11 mouse cellular contexts compared by ENCODE assay signal in the genomic region with DNA sequence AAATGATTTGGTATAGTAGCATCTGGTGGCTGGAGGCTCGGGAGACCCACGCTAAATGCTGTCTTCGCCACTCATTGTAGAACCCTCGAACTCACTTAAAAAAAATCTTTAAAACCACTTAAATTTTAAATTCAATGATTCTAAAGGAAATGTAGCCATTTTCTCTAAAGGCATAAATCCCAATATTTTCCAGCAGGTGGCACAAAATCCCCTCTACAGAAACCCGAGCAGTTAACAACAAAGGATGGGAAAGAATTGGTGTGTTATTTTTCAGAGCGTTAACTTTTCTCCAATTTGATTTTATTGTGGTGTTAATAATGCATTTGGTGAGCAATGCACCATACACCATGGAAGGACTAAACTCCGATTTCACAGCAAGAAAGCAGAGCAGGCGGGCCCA.
A peak's percentile ranks its signal among the peaks of the same experiment; 100 is the strongest.
DNase-seq lines count a peak whose midpoint lies in the region; ATAC-seq and TF ChIP-seq lines count a peak whose summit lies in the region.
"Had no signal": no experiment of that assay in that cellular context is flagged by ENCODE, and none has a peak within 500 bp of the region (broad histone marks: within the 10 kb centered on the region; RNA-seq: fewer than 3 reads in every experiment).

No protein-coding gene starts in this region.

- no peaks in the 10 kb centered on the region for H3K27me3 ChIP-seq in kidney, postnatal 0 days (ENCODE audit: insufficient read depth, low read length)
- no peaks in the 10 kb centered on the region for H3K27me3 ChIP-seq in Patski
- H3K27me3 ChIP-seq in neural tube, embryonic 13.5 days, result no peaks in the 10 kb centered on the region
- H3K27me3 ChIP-seq: lung, embryonic 15.5 days had no signal

- H3K4me1 ChIP-seq in kidney, postnatal 0 days (replicated peaks; ENCODE audit: insufficient read depth, low read length), result no peaks in the 10 kb centered on the region
- peaks cover 68% of the 10 kb centered on the region for H3K4me1 ChIP-seq in neural tube, embryonic 13.5 days (replicated peaks)
- H3K4me1 ChIP-seq: lung, embryonic 15.5 days had no signal

- CTCF ChIA-PET in Patski (lab: Charles Lee), result interaction anchor here (0.7 to 4.4 kb wide), 9 partner anchors 8 to 275 kb away, joined by 3 to 19 read pairs (median 5); a partner anchor contains a TSS

- TF ChIP-seq CTCF in kidney, postnatal 0 days (IDR thresholded peaks at IDR 0.05; ENCODE audit: low read depth), result peak; percentile 73
- TF ChIP-seq CTCF in Patski (IDR thresholded peaks at IDR 0.05), result peak; percentile 59

- peak; percentile 72 for DNase-seq in kidney, postnatal 0 days (ENCODE audit: low spot score)
- DNase-seq in kidney, postnatal 14 days, result no peak
- no peak for DNase-seq in Patski (ENCODE audit: low read depth, low spot score)
- peak; percentile 35 for DNase-seq in forelimb bud, embryonic 11.5 days (ENCODE audit: low read depth, low spot score)
- no peak for DNase-seq in layer of hippocampus, postnatal 14 days (ENCODE audit: low spot score in 2 of 2)
- no peak for DNase-seq in heart, postnatal 36 days
- DNase-seq: cerebellum, adult 18-20 months; kidney, adult 18-20 months; right cerebral cortex, postnatal 25 days had no signal

- no peaks in the 10 kb centered on the region for H3K9me3 ChIP-seq in kidney, postnatal 0 days (replicated peaks; ENCODE audit: low read length)
- no peaks in the 10 kb centered on the region for H3K9me3 ChIP-seq in neural tube, embryonic 13.5 days
- H3K9me3 ChIP-seq: lung, embryonic 15.5 days had no signal

- POLR2A ChIA-PET in Patski (lab: Charles Lee), result interaction anchor here (0.7 to 1.0 kb wide), 3 partner anchors 22 to 275 kb away, joined by 3 read pairs; no protein-coding TSS in a partner anchor

- intact Hi-C loops in heart, postnatal 36 days (cut with DNase I), result loop anchor here (1.0 to 5.0 kb wide), 2 partner anchors 231 to 275 kb away; a partner anchor contains a TSS

- no peak overlapping the region for H3K9ac ChIP-seq in kidney, postnatal 0 days (ENCODE audit: low read depth, low read length)
- H3K9ac ChIP-seq in neural tube, embryonic 13.5 days, result no peak overlapping the region
- H3K9ac ChIP-seq: lung, embryonic 15.5 days had no signal

- in situ Hi-C loops in Patski (cut with MboI; ENCODE audit: low pct_unique_long_range_greater_than_20kb), result loop anchor here (25.0 kb wide), 1 partner anchor 225 kb away; a partner anchor contains a TSS

- no peak overlapping the region for H3K4me3 ChIP-seq in kidney, postnatal 0 days (replicated peaks; ENCODE audit: low read depth, low read length)
- H3K4me3 ChIP-seq in neural tube, embryonic 13.5 days, result no peak overlapping the region
- H3K4me3 ChIP-seq: lung, embryonic 15.5 days had no signal

- no peak overlapping the region for H3K27ac ChIP-seq in kidney, postnatal 0 days
- H3K27ac ChIP-seq in neural tube, embryonic 13.5 days (replicated peaks), result peak overlapping the region; percentile 70
- H3K27ac ChIP-seq: lung, embryonic 15.5 days had no signal

- ATAC-seq in kidney, postnatal 0 days (replicated peaks; ENCODE audit: low FRiP score, low read depth), result no peak
- ATAC-seq in Patski, result no peak
- ATAC-seq in neural tube, embryonic 13.5 days (ENCODE audit: low read depth), result no peak

- H3K4me2 ChIP-seq in kidney, postnatal 0 days (ENCODE audit: low read length), result no peak overlapping the region
- H3K4me2 ChIP-seq in neural tube, embryonic 13.5 days, result no peak overlapping the region
- H3K4me2 ChIP-seq: lung, embryonic 15.5 days had no signal

- WGBS in kidney, postnatal 0 days, result 68% methylated on average over 8 of the region's 8 CpGs
- WGBS in neural tube, embryonic 13.5 days, result 56% methylated on average over 8 of the region's 8 CpGs

- peaks cover 4% of the 10 kb centered on the region; the same call in 1 of the 2 replicates for H3K36me3 ChIP-seq in kidney, postnatal 0 days (ENCODE audit: insufficient read depth, low read length)
- no peaks in the 10 kb centered on the region for H3K36me3 ChIP-seq in neural tube, embryonic 13.5 days

Comparison
In these comparisons a context has a peak if more than half of its experiments do, and no peak if none do; other contexts are left out.
1. DNase-seq: peak in kidney, postnatal 0 days (single experiment) and forelimb bud, embryonic 11.5 days (single experiment); none in kidney, postnatal 14 days (single experiment), Patski (single experiment), layer of hippocampus, postnatal 14 days (0 of 2) and heart, postnatal 36 days (0 of 2).